Mouse (Mus musculus) midbrain, embryonic 10.5 days (tissue): ENCODE data around the gene Rgsl1. TPM values are rescaled to one million over a fixed set of nuclear protein-coding genes. Genes with fewer than 3 reads are reported as not detected.
"Not testable (repeated sequence)": the region's sequence is repeated elsewhere in the genome, so short reads cannot be mapped to it uniquely, and the experiment has no call there.

Experiments
- DNase-seq: peaks from one replicate; pipeline ENCODE4 v3.0.0-alpha.2; 2017; ENCODE audit warnings: low spot score
- H3K27ac ChIP-seq: fragments of 300-500 bp; sonication (generic); replicated peaks from 2 replicates; pipeline ENCODE4 v1.5.1; 2016; ENCODE audit warnings: mild to moderate bottlenecking
- H3K27me3 ChIP-seq: fragments of 300-500 bp; sonication (generic); 2 replicates; pipeline ENCODE4 v1.6.1; 2016; ENCODE audit warnings: low read depth, mild to moderate bottlenecking; ENCODE audit not compliant: poor library complexity, severe bottlenecking
- H3K36me3 ChIP-seq: fragments of 300-500 bp; sonication (generic); 2 replicates; pipeline ENCODE4 v1.6.1; 2016; ENCODE audit warnings: mild to moderate bottlenecking, moderate library complexity
- H3K4me1 ChIP-seq: fragments of 300-500 bp; sonication (generic); 2 replicates; pipeline ENCODE4 v1.6.1; 2016
- H3K4me3 ChIP-seq: fragments of 300-500 bp; sonication (generic); 2 replicates; pipeline ENCODE4 v1.5.1; 2016; ENCODE audit warnings: mild to moderate bottlenecking, moderate library complexity
- H3K9me3 ChIP-seq: fragments of 300-500 bp; sonication (generic); replicated peaks from 2 replicates; pipeline ENCODE4 v1.6.1; 2016; ENCODE audit warnings: mild to moderate bottlenecking
- WGBS: fragments of 180-500 bp; shearing (Covaris S2); methylation state at CpG from one replicate; pipeline ENCODE4 v1.1.7; 2016; 5-methylcytosine and 5-hydroxymethylcytosine counted together
- polyA plus RNA-seq: library from polyadenylated mRNA; unstranded; fragments of >200 nt; fragmentation: Nextera tagmentation; extraction: Ambion mirVana; gene quantifications from 2 replicates; pipeline ENCODE4 v1.2.1, GENCODE M21; 2016

Rgsl1 gene
- polyA plus RNA-seq, 1 experiment from 2014 or later = not detected

- H3K9me3 ChIP-seq = no peaks in the 10 kb centered on the region
- H3K36me3 ChIP-seq = no peaks in the 10 kb centered on the region
- H3K27ac ChIP-seq = no peak overlapping the region
- H3K4me1 ChIP-seq = 0 out of 2 replicates have a peak, but pooled peaks cover 4% of the 10 kb centered on the region
- WGBS = 85% methylated on average over 10 of the region's 10 CpGs
- no peak overlapping the region for H3K4me3 ChIP-seq
- DNase-seq = no peak
- no peaks in the 10 kb centered on the region for H3K27me3 ChIP-seq
Measured at GRCm38 (mm10) chr1:153769998-153770775, 73.8 kb downstream of the Rgsl1 start.

- H3K36me3 ChIP-seq, H3K4me3 ChIP-seq, H3K27ac ChIP-seq, H3K27me3 ChIP-seq, H3K9me3 ChIP-seq, DNase-seq, H3K4me1 ChIP-seq: not testable (repeated sequence)
- 65% methylated on average over 6 of the region's 6 CpGs for WGBS
Measured at GRCm38 (mm10) chr1:153769571-153769970, 74.4 kb downstream of the Rgsl1 start.

DNA sequence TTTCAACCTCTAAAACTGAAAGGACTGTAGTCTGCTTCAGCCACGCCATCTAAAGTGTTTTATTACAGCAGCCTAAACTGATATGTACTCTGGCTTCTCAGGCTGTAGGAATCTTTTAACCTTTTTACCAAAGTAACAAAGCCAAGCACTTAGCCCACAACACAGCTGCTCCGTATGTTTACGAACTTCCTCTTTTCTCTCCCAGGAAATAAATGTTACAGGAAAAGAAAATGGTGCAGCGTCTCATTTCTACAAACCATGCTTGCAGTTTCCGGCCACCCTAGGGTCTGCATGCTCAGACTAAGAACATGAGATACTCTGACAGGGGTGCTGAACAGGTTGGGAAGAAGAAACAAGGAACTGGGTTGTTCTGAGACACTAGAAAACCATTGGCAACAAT is 75.5 kb downstream of the Rgsl1 start:
- H3K27ac ChIP-seq = no peak overlapping the region
- DNase-seq = no peak
- H3K36me3 ChIP-seq = no peaks in the 10 kb centered on the region
- H3K4me1 ChIP-seq = 0 out of 2 replicates have a peak, but pooled peaks cover 4% of the 10 kb centered on the region
- H3K9me3 ChIP-seq = no peaks in the 10 kb centered on the region
- no peak overlapping the region for H3K4me3 ChIP-seq
- no peaks in the 10 kb centered on the region for H3K27me3 ChIP-seq
- WGBS = 88% methylated on average over 5 of the region's 5 CpGs

DNA sequence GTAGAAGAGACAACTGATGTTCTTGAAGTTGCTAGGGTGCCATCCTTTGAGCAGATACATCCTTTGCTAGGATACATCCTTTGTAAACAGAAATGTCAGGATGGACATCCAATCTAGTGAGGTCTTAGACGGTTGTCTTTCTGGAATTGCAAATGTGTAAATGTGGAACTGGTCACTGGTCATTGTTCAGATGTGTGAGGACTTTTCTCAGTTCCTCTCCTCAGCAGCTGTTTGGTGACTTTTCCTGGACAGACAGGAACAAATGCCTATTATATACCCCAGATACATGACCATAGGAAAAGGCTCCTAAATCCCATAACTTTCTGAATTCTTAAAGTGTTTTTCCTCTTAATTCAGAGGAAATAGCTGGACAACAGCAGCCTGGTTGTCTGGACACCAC is 76.7 kb downstream of the Rgsl1 start:
- no peaks in the 10 kb centered on the region for H3K9me3 ChIP-seq
- DNase-seq = no peak
- no peak overlapping the region for H3K27ac ChIP-seq
- WGBS = 95% methylated on average over 1 of the region's 1 CpGs
- no peaks in the 10 kb centered on the region for H3K27me3 ChIP-seq
- H3K36me3 ChIP-seq = no peaks in the 10 kb centered on the region; the same call in 1 of the 2 replicates
- 0 out of 2 replicates have a peak, but pooled peaks cover 4% of the 10 kb centered on the region for H3K4me1 ChIP-seq
- no peak overlapping the region for H3K4me3 ChIP-seq

GRCm38 (mm10) chr1:153766298-153766697 is 77.6 kb downstream of the Rgsl1 start:
- no peak overlapping the region for H3K27ac ChIP-seq
- no peak for DNase-seq
- WGBS = 46% methylated on average over 8 of the region's 8 CpGs
- no peak overlapping the region for H3K4me3 ChIP-seq
- H3K9me3 ChIP-seq = no peaks in the 10 kb centered on the region
- H3K4me1 ChIP-seq = 0 out of 2 replicates have a peak, but pooled peaks cover 4% of the 10 kb centered on the region
- H3K27me3 ChIP-seq = no peaks in the 10 kb centered on the region
- peaks cover 4% of the 10 kb centered on the region; the same call in 1 of the 2 replicates for H3K36me3 ChIP-seq

DNA sequence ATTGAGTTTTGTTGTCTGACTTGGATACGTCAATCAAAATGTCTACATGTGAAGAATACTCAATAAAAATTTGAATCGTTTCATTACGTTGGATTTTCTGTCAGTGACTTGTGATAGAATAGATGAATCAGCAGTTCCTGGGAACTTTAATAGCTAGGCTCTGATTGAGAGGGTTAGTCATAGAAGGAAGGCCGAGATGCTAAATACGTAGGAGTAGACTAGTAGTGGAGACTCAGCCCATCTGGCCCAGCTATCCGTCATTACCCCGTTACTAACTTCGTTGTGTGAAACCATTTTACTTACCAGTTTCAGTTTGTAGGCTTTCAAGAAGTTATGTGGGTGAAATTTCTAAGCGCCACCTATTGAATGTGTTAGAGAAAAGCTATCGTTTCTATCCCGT is 79.8 kb downstream of the Rgsl1 start:
- Histone ChIP-seq H3K4me1 (0 out of 2 replicates have a peak, but pooled peaks cover 4% of the 10 kb centered on the region), H3K36me3 (peaks cover 17% of the 10 kb centered on the region; the same call in 1 of the 2 replicates), H3K9me3 (no peaks in the 10 kb centered on the region), H3K27me3 (no peaks in the 10 kb centered on the region), H3K27ac (no peak overlapping the region), H3K4me3 (no peak overlapping the region)
- WGBS = 92% methylated on average over 11 of the region's 11 CpGs
- DNase-seq = no peak

DNA sequence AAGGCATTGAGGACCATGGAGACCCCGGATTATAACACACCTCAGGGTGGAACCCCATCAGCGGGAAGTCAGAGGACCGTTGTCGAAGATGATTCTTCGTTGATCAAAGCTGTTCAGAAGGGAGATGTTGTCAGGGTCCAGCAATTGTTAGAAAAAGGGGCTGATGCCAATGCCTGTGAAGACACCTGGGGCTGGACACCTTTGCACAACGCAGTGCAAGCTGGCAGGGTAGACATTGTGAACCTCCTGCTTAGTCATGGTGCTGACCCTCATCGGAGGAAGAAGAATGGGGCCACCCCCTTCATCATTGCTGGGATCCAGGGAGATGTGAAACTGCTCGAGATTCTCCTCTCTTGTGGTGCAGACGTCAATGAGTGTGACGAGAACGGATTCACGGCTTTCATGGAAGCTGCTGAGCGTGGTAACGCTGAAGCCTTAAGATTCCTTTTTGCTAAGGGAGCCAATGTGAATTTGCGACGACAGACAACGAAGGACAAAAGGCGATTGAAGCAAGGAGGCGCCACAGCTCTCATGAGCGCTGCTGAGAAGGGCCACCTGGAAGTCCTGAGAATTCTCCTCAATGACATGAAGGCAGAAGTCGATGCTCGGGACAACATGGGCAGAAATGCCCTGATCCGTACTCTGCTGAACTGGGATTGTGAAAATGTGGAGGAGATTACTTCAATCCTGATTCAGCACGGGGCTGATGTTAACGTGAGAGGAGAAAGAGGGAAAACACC is 90.0 kb downstream of the Rgsl1 start:
- 81% methylated on average over 25 of the region's 25 CpGs for WGBS
- no peak for DNase-seq
- Histone ChIP-seq H3K36me3 (peaks cover 12% of the 10 kb centered on the region; the same call in 1 of the 2 replicates), H3K4me1 (peaks cover 24% of the 10 kb centered on the region), H3K27me3 (no peaks in the 10 kb centered on the region), H3K4me3 (no peak overlapping the region), H3K9me3 (no peaks in the 10 kb centered on the region), H3K27ac (no peak overlapping the region)

DNA sequence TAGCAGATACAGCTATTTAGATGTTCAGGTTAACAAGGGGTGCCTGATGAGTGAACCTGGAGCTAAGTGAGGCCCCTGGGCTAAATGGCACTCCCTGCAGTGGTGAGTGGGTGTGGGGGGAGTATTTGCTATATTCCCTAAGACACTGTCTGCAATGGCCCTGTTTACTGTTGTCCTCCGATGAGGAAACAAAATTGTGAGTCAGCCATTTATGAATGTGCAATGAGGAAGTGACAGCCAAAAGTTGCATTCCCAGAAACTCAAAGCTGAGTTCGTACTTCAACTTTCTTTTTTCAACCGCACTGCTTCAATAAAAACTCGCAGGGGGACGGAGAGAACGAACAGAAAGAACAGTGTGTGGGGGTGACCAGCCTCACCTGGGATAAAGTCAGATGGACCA is 91.4 kb downstream of the Rgsl1 start:
- Histone ChIP-seq H3K9me3 (no peaks in the 10 kb centered on the region), H3K36me3 (peaks cover 8% of the 10 kb centered on the region; the same call in 1 of the 2 replicates), H3K4me3 (no peak overlapping the region), H3K27ac (no peak overlapping the region), H3K27me3 (0 out of 2 replicates have a peak, but pooled peaks cover 7% of the 10 kb centered on the region), H3K4me1 (peaks cover 33% of the 10 kb centered on the region)
- WGBS = 92% methylated on average over 6 of the region's 6 CpGs
- no peak for DNase-seq

- 61% methylated on average over 13 of the region's 13 CpGs for WGBS
Measured at GRCm38 (mm10) chr1:153751763-153752301, 92.1 kb downstream of the Rgsl1 start.

GRCm38 (mm10) chr1:153750054-153750453 is 93.9 kb downstream of the Rgsl1 start:
- Histone ChIP-seq H3K36me3 (peaks cover 8% of the 10 kb centered on the region; the same call in 1 of the 2 replicates), H3K27ac (peak overlapping the region; percentile 92), H3K9me3 (no peaks in the 10 kb centered on the region), H3K27me3 (0 out of 2 replicates have a peak, but pooled peaks cover 9% of the 10 kb centered on the region), H3K4me1 (peaks cover 34% of the 10 kb centered on the region), H3K4me3 (peak overlapping the region; percentile 52)
- no peak for DNase-seq
- WGBS = 75% methylated on average over 6 of the region's 6 CpGs

More at GRCm38 (mm10) chr1:153751763-153752301, 92.1 kb downstream of the Rgsl1 start:
- Histone ChIP-seq H3K4me3 (no peak overlapping the region), H3K27me3 (0 out of 2 replicates have a peak, but pooled peaks cover 9% of the 10 kb centered on the region), H3K27ac (no peak overlapping the region), H3K9me3 (no peaks in the 10 kb centered on the region), H3K36me3 (peaks cover 8% of the 10 kb centered on the region; the same call in 1 of the 2 replicates), H3K4me1 (peaks cover 33% of the 10 kb centered on the region)
- no peak for DNase-seq

- Histone ChIP-seq H3K4me1 (peaks cover 41% of the 10 kb centered on the region), H3K4me3 (peak within 1 kb of the TSS; percentile 52), H3K36me3 (peaks cover 7% of the 10 kb centered on the region), H3K27ac (peak within 1 kb of the TSS; percentile 92), H3K9me3 (no peaks in the 10 kb centered on the region), H3K27me3 (0 out of 2 replicates have a peak, but pooled peaks cover 9% of the 10 kb centered on the region)
- DNase-seq = peak; percentile 83
- WGBS = 8% methylated on average over 18 of the region's 18 CpGs
Measured at GRCm38 (mm10) chr1:153749211-153749801, 94.6 kb downstream of the Rgsl1 start, which contains the start of gene Rnasel. Gene Rnasel, plus strand, starts transcription at chr1:153749426.

DNA sequence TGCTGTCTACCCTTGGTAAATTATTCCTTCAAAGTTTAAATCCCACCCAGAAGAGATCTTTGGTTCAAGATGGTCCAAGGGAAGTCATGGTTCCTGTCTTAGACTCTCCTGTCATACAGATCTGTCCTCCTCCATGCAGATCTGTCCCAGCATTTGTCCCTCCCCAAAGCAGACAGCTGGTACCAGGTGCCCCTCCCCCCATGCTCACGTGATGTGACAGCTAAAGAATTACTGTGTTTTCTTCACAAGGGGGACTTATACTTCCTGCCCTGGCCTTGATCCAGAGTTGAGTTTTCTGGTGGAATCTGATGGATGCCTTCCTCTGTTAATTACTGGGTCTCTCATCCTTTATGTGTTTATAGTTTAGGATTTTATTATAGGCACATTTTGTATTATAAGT is 95.4 kb downstream of the Rgsl1 start:
- Histone ChIP-seq H3K4me1 (peaks cover 49% of the 10 kb centered on the region), H3K9me3 (no peaks in the 10 kb centered on the region), H3K27ac (peak overlapping the region; percentile 92), H3K36me3 (peaks cover 13% of the 10 kb centered on the region), H3K27me3 (0 out of 2 replicates have a peak, but pooled peaks cover 9% of the 10 kb centered on the region), H3K4me3 (peak overlapping the region; percentile 52)
- 14% methylated on average over 1 of the region's 1 CpGs for WGBS
- DNase-seq = peak; percentile 38
